Mouse (Mus musculus) neural tube, embryonic 15.5 days (tissue): ENCODE measurements around the gene Grid1. TPM values are rescaled to one million over a fixed set of nuclear protein-coding genes. Genes with fewer than 3 reads are reported as not detected.
A peak's percentile ranks its signal among the peaks of the same experiment; 100 is the strongest.

Experiments used
- ATAC-seq: fragments of 200-750 bp; cut with Nextera tagmentation; 2 replicates; pipeline ENCODE4 v1.8.0; 2017; ENCODE audit warnings: mild to moderate bottlenecking, moderate TSS enrichment, moderate library complexity; ENCODE audit not compliant: low FRiP score
- H3K27ac ChIP-seq: fragments of 300-500 bp; sonication (generic); replicated peaks from 2 replicates; pipeline ENCODE4 v1.5.1; 2015; ENCODE audit warnings: mild to moderate bottlenecking, inconsistent platforms
- H3K27me3 ChIP-seq: fragments of 300-500 bp; sonication (generic); replicated peaks from 2 replicates; pipeline ENCODE4 v1.6.1; 2015; ENCODE audit warnings: inconsistent platforms
- H3K36me3 ChIP-seq: fragments of 300-500 bp; sonication (generic); 2 replicates; pipeline ENCODE4 v1.6.1; 2015; ENCODE audit warnings: inconsistent platforms
- H3K4me1 ChIP-seq: fragments of 300-500 bp; sonication (generic); 2 replicates; pipeline ENCODE4 v1.6.1; 2015; ENCODE audit warnings: inconsistent platforms
- H3K4me2 ChIP-seq: fragments of 300-500 bp; sonication (generic); 2 replicates; pipeline ENCODE4 v1.6.1; 2015; ENCODE audit warnings: inconsistent platforms, mild to moderate bottlenecking, moderate library complexity
- H3K4me3 ChIP-seq: fragments of 300-500 bp; sonication (generic); replicated peaks from 2 replicates; pipeline ENCODE4 v1.5.1; 2015; ENCODE audit warnings: mild to moderate bottlenecking, inconsistent platforms
- H3K9ac ChIP-seq: fragments of 300-500 bp; sonication (generic); replicated peaks from 2 replicates; pipeline ENCODE4 v1.6.1; 2015; ENCODE audit warnings: mild to moderate bottlenecking, inconsistent platforms
- H3K9me3 ChIP-seq: fragments of 300-500 bp; sonication (generic); replicated peaks from 2 replicates; pipeline ENCODE4 v1.6.1; 2016; ENCODE audit warnings: inconsistent platforms
- WGBS: fragments of 180-500 bp; shearing (Covaris S2); methylation state at CpG from one replicate; pipeline ENCODE4 v1.1.7; 2015; ENCODE audit warnings: mixed read lengths; 5-methylcytosine and 5-hydroxymethylcytosine counted together
- polyA plus RNA-seq: library from polyadenylated mRNA; unstranded; fragments of >200 nt; fragmentation: Nextera tagmentation; extraction: Ambion mirVana; gene quantifications from 2 replicates; pipeline ENCODE4 v1.2.1, GENCODE M21; 2015

Grid1 gene
- polyA plus RNA-seq, 1 experiment from 2014 or later = 8.3 TPM

DNA sequence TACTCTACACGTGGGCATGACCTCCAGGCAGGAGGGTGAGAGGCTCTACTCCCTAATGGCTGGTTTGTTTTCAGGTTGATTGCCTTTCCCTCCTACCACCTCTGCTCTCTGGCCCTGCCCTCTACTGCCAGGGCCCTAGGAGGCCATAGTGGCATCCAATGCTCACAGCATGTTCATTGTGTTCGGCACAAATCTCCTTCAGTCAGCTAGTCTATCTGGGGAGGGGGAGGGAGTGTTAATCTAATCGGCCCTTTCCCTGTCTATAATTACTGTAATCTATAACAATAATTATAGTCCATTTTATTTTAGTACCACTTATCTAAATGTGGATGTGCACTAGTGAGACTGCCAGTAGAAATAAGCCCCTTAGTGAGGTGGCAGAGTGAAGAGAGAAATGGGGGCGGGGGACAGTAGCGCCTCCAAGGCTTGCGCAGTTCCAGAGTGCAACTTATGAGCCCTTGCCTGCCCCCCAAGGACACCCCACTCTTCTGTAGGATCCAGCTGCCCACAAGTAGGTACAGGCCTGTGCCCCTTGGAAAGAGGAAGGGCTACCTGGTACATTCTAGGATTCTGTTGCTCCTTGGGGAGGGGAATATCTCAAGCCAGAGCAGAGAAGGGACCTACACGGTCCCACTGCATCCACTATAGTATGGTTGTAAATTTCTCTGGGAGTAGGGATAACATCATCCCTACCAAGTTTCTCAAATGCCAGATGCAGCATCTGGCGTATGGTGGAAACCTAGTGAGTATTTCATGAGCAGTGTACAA lies 545.5 kb downstream of the Grid1 start:
- Histone ChIP-seq H3K36me3 (no peaks in the 10 kb centered on the region), H3K9ac (no peak overlapping the region), H3K4me2 (no peak overlapping the region), H3K9me3 (no peaks in the 10 kb centered on the region), H3K27me3 (no peaks in the 10 kb centered on the region), H3K4me1 (peaks cover 3% of the 10 kb centered on the region; the same call in 1 of the 2 replicates), H3K4me3 (no peak overlapping the region), H3K27ac (no peak overlapping the region)
- ATAC-seq = peak; percentile 67
- 69% methylated on average over 8 of the region's 8 CpGs for WGBS

DNA sequence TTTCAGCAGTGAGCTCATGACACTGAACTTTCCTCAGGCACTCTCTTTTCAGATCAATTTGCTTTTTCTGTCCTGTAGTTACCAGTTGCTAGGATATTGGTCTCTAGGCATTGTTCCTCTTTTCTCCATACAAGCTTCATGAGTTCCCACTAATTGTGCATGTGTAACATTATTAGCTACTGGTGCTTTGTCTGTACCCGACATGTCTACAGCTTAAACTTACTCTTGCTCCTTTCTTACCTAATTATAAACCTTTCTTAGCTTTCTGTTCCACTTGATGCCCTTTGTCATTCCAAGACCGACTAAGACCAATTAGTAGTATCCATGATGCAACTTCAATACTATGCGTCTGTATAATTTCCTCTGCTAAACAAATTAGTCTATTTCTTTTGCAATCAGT lies 554.5 kb downstream of the Grid1 start:
- 82% methylated on average over 3 of the region's 3 CpGs for WGBS

DNA sequence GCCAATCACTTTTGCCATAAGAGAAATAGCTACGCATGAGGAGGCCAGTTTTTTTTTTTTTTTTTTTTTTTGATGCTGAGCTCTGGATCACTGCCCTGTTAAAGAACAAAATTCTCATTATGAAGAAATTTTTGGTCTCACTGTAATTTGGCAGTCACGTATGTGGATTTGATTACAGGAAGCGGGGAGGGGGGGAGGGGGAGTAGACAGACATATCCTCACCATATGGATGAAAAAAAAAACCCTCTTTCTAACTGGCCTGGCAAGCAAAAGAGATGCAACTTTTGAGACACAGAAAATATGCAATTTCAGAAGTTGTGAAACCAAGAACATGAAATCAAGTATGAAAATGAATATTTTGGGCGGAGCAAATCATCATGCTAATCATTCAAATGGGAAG lies 573.7 kb downstream of the Grid1 start:
- Histone ChIP-seq H3K36me3 (no peaks in the 10 kb centered on the region), H3K4me2 (no peak overlapping the region), H3K4me3 (no peak overlapping the region), H3K27me3 (no peaks in the 10 kb centered on the region), H3K9ac (no peak overlapping the region), H3K27ac (no peak overlapping the region), H3K4me1 (no peaks in the 10 kb centered on the region), H3K9me3 (no peaks in the 10 kb centered on the region)
- 81% methylated on average over 4 of the region's 4 CpGs for whole genome bisulfite sequencing
- ATAC-seq = no peak

More for the DNA sequence above, 554.5 kb downstream of the Grid1 start:
- no peak overlapping the region for H3K9ac ChIP-seq
- no peak overlapping the region for H3K4me2 ChIP-seq
- H3K4me3 ChIP-seq = no peak overlapping the region
- ATAC-seq = no peak
- no peak overlapping the region for H3K27ac ChIP-seq
- H3K9me3 ChIP-seq = no peaks in the 10 kb centered on the region
- H3K27me3 ChIP-seq = no peaks in the 10 kb centered on the region
- H3K36me3 ChIP-seq = no peaks in the 10 kb centered on the region
- H3K4me1 ChIP-seq = no peaks in the 10 kb centered on the region

- ATAC-seq = peak; percentile 38; the same call in 1 of the 2 replicates
- Histone ChIP-seq H3K4me1 (no peaks in the 10 kb centered on the region), H3K27ac (no peak overlapping the region), H3K27me3 (no peaks in the 10 kb centered on the region), H3K9me3 (no peaks in the 10 kb centered on the region), H3K4me3 (no peak overlapping the region), H3K4me2 (no peak overlapping the region), H3K9ac (no peak overlapping the region), H3K36me3 (no peaks in the 10 kb centered on the region)
- 46% methylated on average over 3 of the region's 3 CpGs for WGBS
Measured at GRCm38 (mm10) chr14:35404249-35404908, 584.5 kb downstream of the Grid1 start.

DNA sequence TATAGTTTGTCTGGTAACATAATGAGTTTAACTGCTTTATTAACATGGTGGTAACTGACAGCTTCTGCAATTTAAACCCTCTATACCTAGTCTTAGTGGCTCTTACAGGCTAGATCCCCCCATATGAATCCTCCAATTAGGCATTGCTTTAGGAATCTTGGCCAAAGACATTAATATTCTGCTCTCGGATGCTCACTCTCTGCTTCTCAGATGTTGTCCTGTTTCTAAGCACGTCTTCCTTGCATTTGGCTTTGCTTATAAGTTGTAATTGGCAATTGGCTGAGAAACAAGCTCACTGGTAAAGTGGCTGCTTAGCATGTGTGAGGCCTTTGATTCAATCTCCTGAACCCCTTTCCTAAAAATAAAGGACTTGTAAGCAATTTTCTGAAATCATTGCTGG lies 610.4 kb downstream of the Grid1 start:
- no peaks in the 10 kb centered on the region for H3K36me3 ChIP-seq
- H3K4me2 ChIP-seq = no peak overlapping the region
- H3K9me3 ChIP-seq = no peaks in the 10 kb centered on the region
- 71% methylated on average over 2 of the region's 2 CpGs for WGBS
- H3K27me3 ChIP-seq = no peaks in the 10 kb centered on the region
- ATAC-seq = no peak
- H3K4me1 ChIP-seq = no peaks in the 10 kb centered on the region
- H3K4me3 ChIP-seq = no peak overlapping the region
- H3K27ac ChIP-seq = no peak overlapping the region
- no peak overlapping the region for H3K9ac ChIP-seq

DNA sequence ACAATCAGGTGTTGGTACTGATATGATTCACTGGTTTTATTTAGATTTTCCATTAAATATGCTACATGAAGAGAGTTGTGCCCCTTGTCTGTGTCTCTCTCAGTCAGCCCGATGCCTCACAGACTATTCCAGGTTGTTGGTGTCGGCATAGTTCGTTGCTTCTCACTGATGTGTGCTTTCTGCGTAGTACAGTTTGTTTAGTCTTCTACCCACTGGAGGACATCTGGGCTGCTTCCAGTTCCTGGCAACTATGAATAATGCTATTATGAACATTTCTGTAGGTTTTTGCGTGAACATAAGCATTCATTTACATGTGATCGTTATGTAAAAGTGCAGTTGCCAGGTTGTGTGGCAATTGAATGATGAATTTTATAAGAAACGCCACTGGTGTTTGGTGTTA lies 633.8 kb downstream of the Grid1 start:
- no peak overlapping the region for H3K9ac ChIP-seq
- H3K4me3 ChIP-seq = no peak overlapping the region
- 78% methylated on average over 7 of the region's 7 CpGs for WGBS
- H3K27me3 ChIP-seq = no peaks in the 10 kb centered on the region
- H3K4me1 ChIP-seq = no peaks in the 10 kb centered on the region
- ATAC-seq = no peak
- H3K9me3 ChIP-seq = no peaks in the 10 kb centered on the region
- 0 out of 2 replicates have a peak, but pooled peaks cover 11% of the 10 kb centered on the region for H3K36me3 ChIP-seq
- no peak overlapping the region for H3K27ac ChIP-seq
- H3K4me2 ChIP-seq = no peak overlapping the region

GRCm38 (mm10) chr14:35468254-35468653 lies 648.3 kb downstream of the Grid1 start:
- 0 out of 2 replicates have a peak, but pooled peaks have one; percentile 50 for ATAC-seq
- no peaks in the 10 kb centered on the region for H3K4me1 ChIP-seq
- no peak overlapping the region for H3K4me3 ChIP-seq
- H3K27me3 ChIP-seq = no peaks in the 10 kb centered on the region
- 0 out of 2 replicates have a peak overlapping the region, but pooled peaks have one; percentile 7 for H3K27ac ChIP-seq
- no peaks in the 10 kb centered on the region for H3K9me3 ChIP-seq
- H3K4me2 ChIP-seq = no peak overlapping the region
- 53% methylated on average over 6 of the region's 6 CpGs for WGBS
- no peaks in the 10 kb centered on the region for H3K36me3 ChIP-seq
- H3K9ac ChIP-seq = no peak overlapping the region

GRCm38 (mm10) chr14:35486017-35486416 lies 666.1 kb downstream of the Grid1 start:
- no peak overlapping the region for H3K27ac ChIP-seq
- no peak for ATAC-seq
- H3K4me2 ChIP-seq = no peak overlapping the region
- no peaks in the 10 kb centered on the region for H3K36me3 ChIP-seq
- H3K9ac ChIP-seq = no peak overlapping the region
- no peaks in the 10 kb centered on the region for H3K4me1 ChIP-seq
- WGBS = 89% methylated on average over 2 of the region's 2 CpGs
- no peaks in the 10 kb centered on the region for H3K27me3 ChIP-seq
- H3K9me3 ChIP-seq = no peaks in the 10 kb centered on the region
- H3K4me3 ChIP-seq = no peak overlapping the region

GRCm38 (mm10) chr14:35502324-35502723 lies 682.4 kb downstream of the Grid1 start:
- Histone ChIP-seq H3K9ac (no peak overlapping the region), H3K4me3 (no peak overlapping the region), H3K9me3 (no peaks in the 10 kb centered on the region), H3K27me3 (no peaks in the 10 kb centered on the region), H3K36me3 (no peaks in the 10 kb centered on the region), H3K27ac (no peak overlapping the region), H3K4me1 (no peaks in the 10 kb centered on the region), H3K4me2 (no peak overlapping the region)
- ATAC-seq = no peak
- 62% methylated on average over 5 of the region's 5 CpGs for WGBS

GRCm38 (mm10) chr14:35519402-35519801 lies 699.5 kb downstream of the Grid1 start:
- H3K4me1 ChIP-seq = no peaks in the 10 kb centered on the region
- no peaks in the 10 kb centered on the region for H3K36me3 ChIP-seq
- H3K27ac ChIP-seq = no peak overlapping the region
- no peak overlapping the region for H3K4me2 ChIP-seq
- H3K27me3 ChIP-seq = no peaks in the 10 kb centered on the region
- H3K4me3 ChIP-seq = no peak overlapping the region
- H3K9me3 ChIP-seq = no peaks in the 10 kb centered on the region
- no peak overlapping the region for H3K9ac ChIP-seq
- ATAC-seq = no peak

DNA sequence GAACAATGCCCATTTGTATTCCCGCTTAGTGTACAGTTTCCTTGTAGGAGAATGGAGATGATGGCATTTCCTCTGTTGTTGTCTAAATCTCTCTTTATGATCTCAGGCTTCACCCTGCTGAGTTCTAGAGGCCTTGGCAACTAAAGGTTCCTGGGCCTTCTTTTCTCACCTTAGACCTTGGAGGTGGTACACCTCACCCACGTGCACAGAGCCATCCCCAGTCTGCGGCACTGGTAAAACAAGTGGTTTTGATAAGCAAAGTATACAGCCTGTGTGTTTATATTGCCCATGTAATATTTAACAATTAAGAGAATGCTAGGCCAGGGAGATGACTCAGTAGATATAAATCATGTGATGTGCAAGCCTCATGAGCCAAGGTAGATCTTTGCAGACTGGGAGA lies 718.9 kb downstream of the Grid1 start:
- no peaks in the 10 kb centered on the region for H3K9me3 ChIP-seq
- 83% methylated on average over 3 of the region's 3 CpGs for WGBS

More for the DNA sequence above, 718.9 kb downstream of the Grid1 start:
- H3K27me3 ChIP-seq = no peaks in the 10 kb centered on the region
- H3K4me2 ChIP-seq = no peak overlapping the region
- H3K9ac ChIP-seq = no peak overlapping the region
- no peak for ATAC-seq
- no peak overlapping the region for H3K4me3 ChIP-seq
- H3K36me3 ChIP-seq = no peaks in the 10 kb centered on the region
- no peaks in the 10 kb centered on the region for H3K4me1 ChIP-seq
- H3K27ac ChIP-seq = no peak overlapping the region
